Mouse (Mus musculus) olfactory bulb, adult 2 months (tissue): ENCODE results near the gene Erg. TPM values are rescaled to one million over a fixed set of nuclear protein-coding genes. Genes with fewer than 3 reads are reported as not detected.

Source experiments
- H3K27ac ChIP-seq: fragments of 200-500 bp; 2 replicates; pipeline ENCODE4 v1.5.1; 2012; ENCODE audit warnings: low read depth, low read length; ENCODE audit not compliant: insufficient read depth
- H3K4me1 ChIP-seq: fragments of 200-500 bp; 2 replicates; pipeline ENCODE4 v1.6.1; 2012; ENCODE audit warnings: low read length; ENCODE audit not compliant: control insufficient read depth, insufficient read depth
- H3K4me3 ChIP-seq: fragments of 200-500 bp; 2 replicates; pipeline ENCODE4 v1.5.1; 2012; ENCODE audit warnings: mild to moderate bottlenecking, low read depth, low read length, moderate library complexity; ENCODE audit not compliant: insufficient read depth
- CTCF ChIP-seq: fragments of 200-500 bp; IDR thresholded peaks from 2 replicates; pipeline ENCODE4 v1.5.1; 2012; ENCODE audit warnings: low read depth, mild to moderate bottlenecking, low read length, moderate library complexity; ENCODE audit not compliant: insufficient read depth
- POLR2A ChIP-seq: fragments of 200-500 bp; IDR thresholded peaks from 2 replicates; pipeline ENCODE4 v1.6.1; 2012; ENCODE audit warnings: mild to moderate bottlenecking, low read depth, low read length, moderate library complexity; ENCODE audit not compliant: insufficient read depth
- WGBS: fragments of 180-500 bp; shearing (Covaris S2); methylation state at CpG from one replicate; pipeline ENCODE4 v1.1.7; 2018; 5-methylcytosine and 5-hydroxymethylcytosine counted together
- polyA plus RNA-seq: library from polyadenylated mRNA; stranded (reverse); fragments of >200 nt; gene quantifications from 2 replicates; pipeline ENCODE4 v1.2.4, GENCODE M21; 2012; ENCODE audit warnings: low replicate concordance; ENCODE audit not compliant: missing spikeins, insufficient read depth, insufficient read length

Erg gene
- polyA plus RNA-seq, 1 experiment: not detected

DNA sequence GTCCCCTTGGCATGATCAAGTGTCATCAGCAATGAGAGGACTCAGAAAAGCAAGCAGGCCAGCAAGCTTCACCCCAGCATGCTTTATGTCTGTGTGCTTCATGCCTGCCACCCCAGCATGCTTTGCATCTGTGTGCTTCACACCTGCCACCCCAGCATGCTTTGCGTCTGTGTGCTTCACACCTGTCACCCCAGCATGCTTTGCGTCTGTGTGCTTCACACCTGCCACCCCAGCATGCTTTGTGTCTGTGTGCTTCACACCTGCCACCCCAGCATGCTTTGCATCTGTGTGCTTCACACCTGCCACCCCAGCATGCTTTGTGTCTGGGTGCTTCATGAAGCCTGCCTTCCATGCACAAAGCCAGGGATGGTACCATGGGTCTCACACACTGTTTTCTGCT lies 33.3 kb downstream of the Erg start:
- TF ChIP-seq POLR2A: no peak
- no peak for TF ChIP-seq CTCF
- 90% methylated on average over 2 of the region's 2 CpGs for WGBS
- Histone ChIP-seq H3K27ac (no peak overlapping the region), H3K4me3 (no peak overlapping the region), H3K4me1 (no peaks in the 10 kb centered on the region)

DNA sequence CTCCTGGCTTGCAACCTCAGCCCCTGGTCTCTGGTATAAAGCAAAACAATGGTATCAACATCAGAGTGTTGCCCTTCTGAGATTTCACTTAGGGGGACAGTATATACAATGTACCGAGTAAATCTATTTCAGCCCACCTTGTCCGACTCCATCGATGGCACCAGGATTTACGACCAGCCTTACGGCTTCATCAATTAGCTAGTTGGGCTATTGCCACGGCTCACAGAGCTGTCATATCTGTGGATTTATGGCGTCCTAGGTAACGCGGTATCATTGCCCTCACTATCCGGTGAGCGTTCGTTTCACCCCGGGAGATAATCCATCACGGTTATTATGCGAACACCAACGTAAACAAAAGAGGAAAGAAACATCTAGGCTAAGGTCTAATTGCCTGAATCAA lies 33.9 kb downstream of the Erg start:
- Histone ChIP-seq H3K4me3 (no peak overlapping the region), H3K4me1 (no peaks in the 10 kb centered on the region), H3K27ac (no peak overlapping the region)
- TF ChIP-seq POLR2A (no peak), CTCF (no peak)
- WGBS: 79% methylated on average over 16 of the region's 16 CpGs

DNA sequence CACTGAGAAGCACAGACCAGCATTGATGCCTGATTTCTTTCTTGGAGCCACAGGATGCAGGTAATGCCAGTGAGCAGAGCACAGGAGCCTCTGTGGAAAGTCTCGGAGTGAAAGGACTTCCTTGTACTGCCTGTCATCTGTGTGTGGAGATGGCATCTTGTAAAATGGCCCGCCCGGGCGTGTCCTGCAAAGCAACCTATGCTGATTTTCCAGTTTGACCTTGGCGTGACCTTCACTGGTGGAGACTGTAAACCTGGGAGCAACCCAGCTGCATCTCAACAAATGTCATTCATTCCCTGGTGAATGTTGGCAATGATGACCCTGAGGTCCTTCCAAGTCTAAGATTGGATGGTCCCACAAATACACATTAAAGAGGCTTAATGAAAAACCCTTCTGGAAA lies 35.9 kb downstream of the Erg start:
- TF ChIP-seq CTCF (no peak), POLR2A (no peak)
- 92% methylated on average over 5 of the region's 5 CpGs for WGBS
- no peak overlapping the region for H3K4me3 ChIP-seq
- H3K4me1 ChIP-seq: no peaks in the 10 kb centered on the region
- no peak overlapping the region for H3K27ac ChIP-seq

DNA sequence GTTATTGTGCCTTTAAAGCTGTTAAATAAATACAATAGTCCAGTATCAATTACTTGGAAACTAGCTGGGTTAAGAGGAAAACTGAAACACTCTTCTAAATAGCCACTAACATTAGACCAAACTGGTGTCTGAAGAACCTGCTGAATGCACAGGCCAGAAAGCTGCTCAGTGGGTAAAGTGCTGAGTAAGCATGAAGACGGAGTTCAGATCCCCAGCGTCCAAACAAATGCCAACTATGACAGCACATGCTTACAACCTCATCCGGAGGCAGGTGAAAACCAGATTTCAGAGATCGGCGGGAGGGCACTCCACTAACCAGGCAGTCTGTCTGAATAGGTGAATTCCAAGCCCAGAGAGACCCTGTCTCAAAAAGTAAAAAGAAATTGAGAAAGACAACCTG lies 41.6 kb downstream of the Erg start:
- H3K27ac ChIP-seq: no peak overlapping the region
- peaks cover 3% of the 10 kb centered on the region; the same call in 1 of the 2 replicates for H3K4me1 ChIP-seq
- TF ChIP-seq POLR2A (no peak), CTCF (no peak)
- no peak overlapping the region for H3K4me3 ChIP-seq
- 88% methylated on average over 5 of the region's 5 CpGs for WGBS

DNA sequence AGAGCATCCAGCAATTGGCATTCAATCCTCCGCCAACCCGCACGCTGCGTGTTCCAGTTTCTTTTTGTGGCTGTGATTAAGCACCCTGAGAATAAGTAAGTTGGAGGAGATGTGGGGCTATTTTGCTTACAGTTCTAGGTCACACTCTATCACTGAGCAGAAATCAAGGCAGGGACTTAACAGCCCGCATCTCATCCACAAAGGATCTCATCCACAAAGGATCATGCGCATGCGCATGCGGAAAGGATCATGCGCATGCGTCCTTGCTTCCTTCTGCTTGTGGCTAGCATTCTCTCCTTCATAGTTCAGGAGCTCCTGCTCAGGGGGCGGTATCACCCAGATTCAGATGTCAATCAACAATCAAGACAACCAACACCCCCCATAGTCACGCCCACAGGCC lies 42.9 kb downstream of the Erg start:
- TF ChIP-seq CTCF (no peak), POLR2A (no peak)
- peaks cover 3% of the 10 kb centered on the region; the same call in 1 of the 2 replicates for H3K4me1 ChIP-seq
- no peak overlapping the region for H3K27ac ChIP-seq
- no peak overlapping the region for H3K4me3 ChIP-seq
- WGBS: 80% methylated on average over 12 of the region's 12 CpGs

DNA sequence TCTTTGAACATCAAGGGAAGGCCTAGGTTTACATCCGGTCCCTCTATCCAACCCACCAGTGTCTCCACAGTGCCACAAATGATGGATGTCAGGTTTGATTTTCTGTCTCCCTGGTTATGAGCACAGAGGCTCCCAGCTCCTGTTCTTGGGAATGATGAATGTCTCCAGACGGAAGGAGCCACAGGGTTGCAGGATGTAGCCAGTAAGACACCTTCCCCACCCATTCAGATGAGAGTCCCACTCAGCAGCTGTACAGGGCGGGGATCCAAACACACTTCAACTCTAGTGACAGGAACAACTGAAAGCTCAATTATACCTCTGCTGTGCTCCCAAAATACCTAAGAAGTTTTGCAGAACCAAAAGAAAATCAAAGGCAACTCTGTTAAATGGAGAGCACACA lies 51.2 kb downstream of the Erg start:
- TF ChIP-seq POLR2A (no peak), CTCF (no peak)
- 60% methylated on average over 3 of the region's 3 CpGs for WGBS
- Histone ChIP-seq H3K4me3 (no peak overlapping the region), H3K27ac (no peak overlapping the region), H3K4me1 (peaks cover 9% of the 10 kb centered on the region; the same call in 1 of the 2 replicates)

DNA sequence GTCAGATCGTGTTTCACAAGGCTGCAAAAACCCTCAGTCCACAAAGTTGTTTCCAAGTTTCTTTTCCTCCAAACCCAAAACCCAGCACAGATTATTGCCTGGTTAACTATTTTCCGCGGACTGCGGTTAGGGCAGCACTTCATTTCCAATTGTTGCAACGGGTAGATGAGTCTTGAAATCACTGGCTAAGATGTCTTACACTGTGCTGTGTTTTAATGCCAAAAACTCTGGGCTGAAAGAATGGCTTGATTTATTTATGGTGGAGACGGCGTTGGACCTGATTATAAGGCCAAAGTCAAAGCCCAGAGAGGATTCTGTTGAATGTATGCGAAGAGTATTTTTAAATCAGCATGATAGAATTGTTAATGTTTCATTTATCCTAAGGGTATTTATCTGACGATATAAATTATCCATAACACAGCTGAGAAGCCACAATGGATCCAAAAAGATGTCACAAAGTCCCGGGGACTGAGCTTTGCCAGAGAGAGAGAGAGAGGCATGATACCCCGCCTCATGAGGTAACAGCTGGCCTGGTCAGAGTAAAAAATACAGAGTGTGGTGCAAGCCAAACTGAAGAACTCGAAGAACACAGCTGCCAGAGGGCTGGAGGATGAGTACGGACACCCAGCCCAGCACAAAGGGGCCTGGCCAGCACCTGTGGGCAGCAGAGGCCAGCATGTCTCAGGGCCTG lies 53.9 kb downstream of the Erg start:
- no peak overlapping the region for H3K4me3 ChIP-seq
- no peak overlapping the region for H3K27ac ChIP-seq
- TF ChIP-seq POLR2A: no peak
- no peak for TF ChIP-seq CTCF
- 69% methylated on average over 13 of the region's 13 CpGs for WGBS
- H3K4me1 ChIP-seq: peaks cover 9% of the 10 kb centered on the region; the same call in 1 of the 2 replicates

DNA sequence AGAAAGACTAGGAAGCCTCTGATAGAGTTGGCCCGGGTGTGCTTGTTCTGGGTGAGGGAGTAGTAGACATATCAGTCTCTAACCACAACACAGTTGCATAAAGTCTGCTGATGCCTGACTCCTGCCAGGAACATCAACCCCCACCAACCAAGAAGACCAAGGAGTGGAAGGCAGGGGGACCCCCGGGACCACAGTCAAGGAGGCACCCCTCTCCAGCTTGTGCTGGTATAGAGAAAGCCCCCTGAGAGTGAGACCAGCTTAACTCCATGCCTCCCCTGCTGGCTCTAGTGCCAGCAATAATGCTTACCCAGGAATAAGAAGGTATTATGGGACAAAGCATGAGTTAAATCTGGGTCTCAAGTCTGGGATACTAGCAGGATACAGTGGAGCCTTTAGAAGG lies 58.8 kb downstream of the Erg start:
- Histone ChIP-seq H3K4me3 (no peak overlapping the region), H3K4me1 (no peaks in the 10 kb centered on the region), H3K27ac (no peak overlapping the region)
- WGBS: 92% methylated on average over 2 of the region's 2 CpGs
- TF ChIP-seq POLR2A (no peak), CTCF (no peak)

DNA sequence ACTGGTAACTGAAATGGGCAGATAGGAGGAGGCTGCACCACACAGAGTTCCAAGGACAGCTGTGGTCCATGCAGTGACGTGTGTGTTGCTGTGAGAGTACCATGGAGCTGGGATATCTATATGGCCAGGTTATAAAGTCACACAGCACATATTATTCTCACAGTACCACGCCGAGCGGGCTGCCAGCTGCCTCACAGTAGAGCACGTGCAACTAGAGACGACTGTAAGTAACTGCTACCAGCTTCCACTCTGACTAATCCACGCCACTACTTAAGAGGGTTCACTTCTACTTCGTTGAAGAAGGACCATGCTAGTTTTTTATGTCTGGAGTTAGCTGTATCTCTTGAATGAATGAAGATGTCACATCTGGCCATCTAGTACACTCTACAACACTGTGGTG lies 66.9 kb downstream of the Erg start:
- no peak for TF ChIP-seq POLR2A
- no peak for TF ChIP-seq CTCF
- Histone ChIP-seq H3K27ac (no peak overlapping the region), H3K4me1 (no peaks in the 10 kb centered on the region), H3K4me3 (no peak overlapping the region)
- WGBS: 83% methylated on average over 8 of the region's 8 CpGs

DNA sequence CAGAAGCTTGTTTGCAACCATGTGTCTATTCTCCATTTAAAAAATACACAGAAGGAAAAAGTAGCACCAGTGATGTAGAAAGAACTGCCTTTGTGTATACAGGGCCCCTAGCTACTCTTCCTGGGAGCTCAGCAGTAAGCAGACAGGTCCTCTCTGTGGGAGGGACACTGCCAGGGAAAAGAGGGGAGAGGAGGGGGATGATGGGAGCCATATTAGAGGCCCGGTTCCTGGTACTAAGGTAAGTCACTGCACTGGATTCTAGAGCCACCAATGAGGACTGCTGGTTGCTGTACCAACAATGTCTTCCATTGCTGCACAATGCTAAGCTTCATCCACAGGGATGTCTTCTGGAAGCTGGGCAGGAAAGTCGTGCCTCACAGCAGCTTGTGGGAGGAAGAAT lies 80.3 kb downstream of the Erg start:
- Histone ChIP-seq H3K27ac (no peak overlapping the region), H3K4me3 (no peak overlapping the region), H3K4me1 (no peaks in the 10 kb centered on the region)
- 71% methylated on average over 2 of the region's 2 CpGs for WGBS
- no peak for TF ChIP-seq POLR2A
- no peak for TF ChIP-seq CTCF
